Mouse (Mus musculus) megakaryocyte, embryonic 14.5 days (primary cell): ENCODE measurements around the gene Fbxl18.

ENCODE experiments used
- FLI1 ChIP-seq: IDR thresholded peaks from 2 replicates; pipeline ENCODE4 v1.6.1; 2012; ENCODE audit warnings: low read length, inconsistent platforms, mixed read lengths
- GATA1 ChIP-seq: IDR thresholded peaks from 3 replicates; pipeline ENCODE4 v1.6.1; 2012; ENCODE audit warnings: mixed read lengths, low read length, inconsistent platforms, borderline replicate concordance

DNA sequence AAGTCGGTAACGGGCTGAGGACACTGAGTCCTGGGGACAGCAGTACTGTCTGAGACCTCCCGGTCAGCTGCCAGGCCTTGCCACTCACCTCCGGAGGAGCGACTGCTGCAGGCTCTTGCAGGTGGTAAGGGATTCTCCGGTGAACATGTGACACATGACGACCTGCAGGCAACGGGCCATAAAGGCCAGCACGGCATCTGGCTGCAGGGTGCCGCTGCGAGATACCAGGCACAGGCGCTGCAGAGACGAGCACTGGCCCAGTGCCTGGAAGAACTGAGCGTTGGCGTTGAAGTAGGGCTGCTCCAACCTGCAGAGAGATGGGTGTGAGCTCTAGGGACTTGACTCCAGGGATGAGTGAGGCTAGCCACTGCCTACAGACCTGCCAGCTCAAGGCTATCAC is 16.7 kb downstream of the Fbxl18 start:
- no peak for TF ChIP-seq GATA1
- TF ChIP-seq FLI1 = no peak
